Mouse (Mus musculus) liver, embryonic 11.5 days (tissue): ENCODE results near the gene Nmi. TPM values are rescaled to one million over a fixed set of nuclear protein-coding genes. Genes with fewer than 3 reads are reported as not detected.

Experiments used
- ATAC-seq: fragments of 200-750 bp; cut with Nextera tagmentation; replicated peaks from 2 replicates; pipeline ENCODE4 v1.8.0; 2017; ENCODE audit warnings: moderate number of reproducible peaks, mild to moderate bottlenecking, moderate TSS enrichment, moderate library complexity; ENCODE audit not compliant: low FRiP score
- DNase-seq: peaks from one replicate; pipeline ENCODE4 v3.0.0-alpha.2; 2017; ENCODE audit warnings: low spot score
- H3K27ac ChIP-seq: fragments of 300-500 bp; sonication (generic); 2 replicates; pipeline ENCODE4 v1.5.1; 2014; ENCODE audit warnings: mild to moderate bottlenecking, low read depth, low read length, control low read depth
- H3K27me3 ChIP-seq: fragments of 300-500 bp; sonication (generic); replicated peaks from 2 replicates; pipeline ENCODE4 v1.6.1; 2014; ENCODE audit warnings: low read length, mixed read lengths; ENCODE audit not compliant: control insufficient read depth, insufficient read depth
- H3K36me3 ChIP-seq: fragments of 300-500 bp; sonication (generic); 2 replicates; pipeline ENCODE4 v1.6.1; 2014; ENCODE audit warnings: mild to moderate bottlenecking, low read length, moderate library complexity, mixed read lengths; ENCODE audit not compliant: control insufficient read depth, insufficient read depth
- H3K4me1 ChIP-seq: fragments of 300-500 bp; sonication (generic); replicated peaks from 2 replicates; pipeline ENCODE4 v1.6.1; 2014; ENCODE audit warnings: low read length, mixed read lengths; ENCODE audit not compliant: control insufficient read depth, insufficient read depth
- H3K4me2 ChIP-seq: fragments of 300-500 bp; sonication (generic); 2 replicates; pipeline ENCODE4 v1.6.1; 2014; ENCODE audit warnings: mild to moderate bottlenecking, control low read depth, moderate library complexity
- H3K4me3 ChIP-seq: fragments of 300-500 bp; sonication (generic); 2 replicates; pipeline ENCODE4 v1.5.1; 2014; ENCODE audit warnings: low read depth, low read length, control low read depth
- H3K9ac ChIP-seq: fragments of 300-500 bp; sonication (generic); 2 replicates; pipeline ENCODE4 v1.6.1; 2014; ENCODE audit warnings: low read depth, low read length, control low read depth
- H3K9me3 ChIP-seq: fragments of 300-500 bp; sonication (generic); 2 replicates; pipeline ENCODE4 v1.6.1; 2016; ENCODE audit warnings: low read length, inconsistent platforms, mixed read lengths; ENCODE audit not compliant: control insufficient read depth
- WGBS: fragments of 180-500 bp; shearing (Covaris S2); extraction: QIAGEN DNeasy Blood & Tissue Kit; methylation state at CpG from one replicate; pipeline ENCODE4 v1.1.7; 2014; 5-methylcytosine and 5-hydroxymethylcytosine counted together
- polyA plus RNA-seq: library from polyadenylated mRNA; unstranded; fragments of >200 nt; fragmentation: Nextera tagmentation; extraction: Ambion mirVana; gene quantifications from 2 replicates; pipeline ENCODE4 v1.2.1, GENCODE M21; 2014

Gene Nmi
- polyA plus RNA-seq, 1 experiment from 2014 or later = 11.8 TPM

DNA sequence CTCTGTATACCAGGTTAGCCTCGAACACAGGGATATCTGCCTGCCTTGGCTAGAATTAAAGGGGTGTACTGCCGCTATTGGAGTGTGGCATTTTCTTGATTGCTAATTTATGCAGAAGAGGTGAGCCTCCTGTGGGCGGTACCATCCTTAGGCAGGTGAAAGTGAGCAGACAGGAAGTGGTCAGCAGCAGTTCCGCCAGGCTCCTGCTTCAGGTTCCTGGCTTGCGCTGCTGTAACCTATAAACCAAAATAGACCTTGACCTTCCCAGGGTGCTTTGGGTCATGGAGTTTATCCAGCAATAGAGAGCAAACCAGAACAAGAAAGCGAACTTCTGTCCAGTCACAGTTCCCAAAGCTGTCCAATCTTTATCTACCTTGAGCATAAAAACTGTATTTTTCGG, 37.4 kb downstream of the Nmi start:
- no peak overlapping the region for H3K9ac ChIP-seq
- H3K9me3 ChIP-seq = no peaks in the 10 kb centered on the region
- H3K27ac ChIP-seq = no peak overlapping the region
- peak overlapping the region; percentile 79; the same call in 1 of the 2 replicates for H3K4me2 ChIP-seq
- 86% methylated on average over 7 of the region's 7 CpGs for WGBS
- ATAC-seq (no peak), DNase-seq (no peak)
- no peaks in the 10 kb centered on the region for H3K36me3 ChIP-seq
- H3K4me3 ChIP-seq = no peak overlapping the region
- H3K4me1 ChIP-seq = peaks cover 19% of the 10 kb centered on the region
- H3K27me3 ChIP-seq = no peaks in the 10 kb centered on the region

DNA sequence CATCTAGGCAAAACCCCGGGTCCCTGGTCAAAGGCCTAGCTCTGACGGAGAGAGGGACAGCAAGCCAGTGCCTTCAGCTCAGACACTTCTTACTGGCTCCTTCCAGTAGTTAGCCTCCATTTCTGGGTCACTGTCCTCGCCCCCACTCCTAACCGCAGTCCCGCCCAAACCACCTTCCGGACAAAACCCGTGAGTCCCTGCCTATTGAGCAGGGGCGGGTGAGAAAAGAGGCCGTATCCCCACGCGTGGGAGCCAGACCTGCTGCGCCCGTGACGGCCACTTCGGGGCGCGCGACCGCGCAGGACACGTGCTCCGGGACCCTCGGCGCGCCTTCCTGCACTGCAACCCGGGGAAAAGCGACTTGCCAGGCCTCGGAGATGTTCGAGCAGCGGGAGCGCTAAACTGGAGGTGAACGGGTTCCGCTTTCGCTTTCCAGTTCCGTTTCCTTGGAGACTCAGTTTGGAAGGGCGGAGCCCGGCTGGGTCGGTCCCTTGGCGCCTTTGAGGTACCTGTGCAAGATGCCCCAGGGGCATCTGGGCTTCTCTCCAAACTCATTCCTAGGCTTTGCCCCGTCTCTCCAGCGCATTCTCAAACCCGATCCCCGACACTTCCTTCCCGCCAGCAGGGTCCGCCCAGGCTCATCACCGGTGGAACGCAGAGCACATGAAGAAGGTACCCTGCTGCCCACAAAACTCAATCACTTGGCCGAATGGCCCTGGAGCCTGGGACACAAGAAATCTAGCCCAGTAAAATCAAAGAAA, 38.5 kb downstream of the Nmi start, which contains the start of gene Rbm43:
TSS of gene Rbm43 (minus strand) at position 590 of the 761 bp plus-strand sequence.
- H3K4me3 ChIP-seq = peak within 1 kb of the TSS; percentile 76
- 1% methylated on average over 48 of the region's 48 CpGs for WGBS
- DNase-seq (peak; percentile 81), ATAC-seq (peak; percentile 72)
- H3K4me1 ChIP-seq = peaks cover 19% of the 10 kb centered on the region
- H3K9ac ChIP-seq = peak within 1 kb of the TSS; percentile 83
- H3K27ac ChIP-seq = peak within 1 kb of the TSS; percentile 90
- H3K27me3 ChIP-seq = no peaks in the 10 kb centered on the region
- no peaks in the 10 kb centered on the region for H3K9me3 ChIP-seq
- peak within 1 kb of the TSS; percentile 79 for H3K4me2 ChIP-seq
- H3K36me3 ChIP-seq = 0 out of 2 replicates have a peak, but pooled peaks cover 2% of the 10 kb centered on the region

DNA sequence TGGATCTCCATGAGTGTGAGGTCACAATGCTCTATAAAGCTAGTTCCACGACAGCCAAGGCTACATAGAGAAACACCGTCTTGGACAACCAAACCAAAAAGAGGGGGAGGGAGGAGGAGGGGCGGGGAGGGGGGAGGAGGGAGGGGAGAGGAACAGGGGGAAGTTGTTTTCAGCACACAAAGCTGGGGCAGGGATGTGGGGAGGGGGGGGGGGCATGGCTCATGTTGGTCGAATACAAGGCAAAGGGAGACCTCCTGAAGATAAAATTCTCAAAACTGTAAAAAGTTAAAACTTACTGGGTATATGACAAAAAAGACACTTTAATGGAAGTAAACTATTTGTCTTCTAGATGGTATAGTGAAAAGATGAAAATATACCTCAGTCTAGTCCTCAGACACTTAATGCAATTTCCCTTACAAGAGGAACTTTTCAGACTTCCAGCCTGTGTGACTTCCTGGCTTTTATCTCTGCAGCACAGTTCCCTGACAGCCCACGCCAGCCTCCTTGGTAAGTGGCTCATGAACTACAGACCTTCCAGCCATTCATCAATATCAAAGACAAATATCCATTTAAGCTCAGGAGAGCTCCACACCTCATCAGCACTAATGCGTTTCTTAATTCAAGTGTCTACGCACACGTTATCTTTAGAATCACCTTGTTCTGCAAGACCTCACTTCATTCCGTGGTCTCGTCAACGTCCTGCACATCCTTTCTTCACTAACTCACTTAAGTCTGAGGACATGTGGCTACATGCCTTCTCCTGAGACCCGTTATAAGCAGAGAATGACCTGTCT, 39.8 kb downstream of the Nmi start:
- ATAC-seq (peak; percentile 67), DNase-seq (no peak)
- Histone ChIP-seq H3K36me3 (0 out of 2 replicates have a peak, but pooled peaks cover 2% of the 10 kb centered on the region), H3K4me2 (peak overlapping the region; percentile 79), H3K27me3 (no peaks in the 10 kb centered on the region), H3K9me3 (no peaks in the 10 kb centered on the region), H3K9ac (peak overlapping the region; percentile 83), H3K4me1 (peaks cover 19% of the 10 kb centered on the region), H3K27ac (peak overlapping the region; percentile 90), H3K4me3 (peak overlapping the region; percentile 76)
- WGBS = 12% methylated on average over 11 of the region's 12 CpGs

DNA sequence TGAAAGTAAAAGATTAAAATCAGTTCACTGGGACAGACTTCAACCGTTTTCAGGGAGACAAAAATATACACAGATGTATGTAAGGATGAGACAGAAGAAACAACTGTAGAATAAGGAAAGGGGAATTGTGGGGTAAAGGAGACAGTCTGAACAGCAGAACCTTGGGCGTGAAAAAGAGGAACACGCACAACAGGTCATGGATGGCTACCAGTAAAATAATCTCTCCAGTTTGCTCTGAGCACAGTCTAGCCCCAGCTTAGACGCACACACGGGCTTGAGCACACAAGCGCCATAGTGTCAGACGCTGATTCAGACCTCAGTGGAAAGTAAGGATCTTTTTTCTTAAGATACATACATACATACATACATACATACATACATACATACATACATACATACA, 42.1 kb downstream of the Nmi start:
- ATAC-seq (no peak), DNase-seq (no peak)
- Histone ChIP-seq H3K9ac (no peak overlapping the region), H3K27me3 (no peaks in the 10 kb centered on the region), H3K4me3 (no peak overlapping the region), H3K4me2 (no peak overlapping the region), H3K36me3 (0 out of 2 replicates have a peak, but pooled peaks cover 2% of the 10 kb centered on the region), H3K4me1 (peaks cover 14% of the 10 kb centered on the region), H3K9me3 (no peaks in the 10 kb centered on the region), H3K27ac (no peak overlapping the region)
- WGBS = 86% methylated on average over 7 of the region's 7 CpGs

DNA sequence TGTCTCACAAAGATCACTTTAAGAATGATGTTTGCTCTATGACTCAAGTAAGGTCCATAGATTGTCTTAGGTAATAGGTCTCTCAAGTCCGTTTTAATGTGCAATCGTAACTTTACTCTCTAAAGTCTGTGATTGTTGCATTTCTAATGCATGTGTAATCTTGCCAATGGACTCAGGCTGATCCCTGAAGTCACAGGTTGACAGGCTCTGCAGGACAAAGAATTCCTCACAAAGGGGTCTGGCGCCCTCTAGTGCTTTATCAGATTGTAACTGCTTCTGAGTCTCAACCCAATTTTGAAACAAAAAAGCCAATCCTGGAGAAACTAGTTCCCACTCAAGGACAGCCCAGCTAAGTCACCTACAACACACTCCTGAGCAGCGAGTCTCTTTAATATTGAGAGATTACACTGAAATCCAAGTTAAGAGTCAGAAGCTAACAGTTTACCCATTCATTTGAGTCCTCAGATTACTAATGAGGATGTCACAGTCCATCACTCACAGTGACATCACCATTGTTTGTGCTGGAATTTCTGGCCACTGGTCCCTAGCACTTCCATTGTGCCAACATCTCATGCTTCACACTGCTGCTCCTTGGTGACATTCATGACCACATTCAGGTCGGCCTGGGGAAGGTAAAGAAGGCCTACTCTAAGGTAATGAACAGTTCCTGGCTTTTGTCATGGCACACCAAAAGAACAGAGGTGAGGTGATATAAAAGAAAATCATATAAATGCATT, 58.2 kb downstream of the Nmi start:
- no peak for ATAC-seq

DNA sequence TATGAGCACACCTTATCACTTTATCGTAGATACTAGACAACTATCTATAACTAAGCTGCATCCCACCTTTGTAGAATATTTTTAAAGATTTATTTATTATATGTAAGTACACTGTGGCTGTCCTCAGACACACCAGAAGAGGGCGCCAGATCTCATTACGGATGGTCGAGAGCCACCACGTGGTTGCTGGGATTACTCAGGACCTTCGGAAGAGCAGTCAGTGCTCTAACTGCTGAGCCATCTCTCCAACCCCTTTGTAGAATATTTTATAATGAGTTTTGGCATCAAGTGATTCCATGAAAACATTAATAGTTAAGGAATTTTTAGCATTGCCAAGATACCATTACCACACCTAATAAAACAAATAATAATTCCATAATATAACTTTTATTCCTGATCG, 58.8 kb downstream of the Nmi start:
- H3K27me3 ChIP-seq = no peaks in the 10 kb centered on the region

More for the DNA sequence above, 58.2 kb downstream of the Nmi start:
- no peak overlapping the region for H3K4me2 ChIP-seq
- H3K27me3 ChIP-seq = no peaks in the 10 kb centered on the region
- no peaks in the 10 kb centered on the region for H3K9me3 ChIP-seq
- H3K36me3 ChIP-seq = no peaks in the 10 kb centered on the region
- DNase-seq = no peak
- no peak overlapping the region for H3K9ac ChIP-seq
- no peaks in the 10 kb centered on the region for H3K4me1 ChIP-seq
- no peak overlapping the region for H3K27ac ChIP-seq
- H3K4me3 ChIP-seq = no peak overlapping the region
- 20% methylated on average over 5 of the region's 5 CpGs for WGBS

DNA sequence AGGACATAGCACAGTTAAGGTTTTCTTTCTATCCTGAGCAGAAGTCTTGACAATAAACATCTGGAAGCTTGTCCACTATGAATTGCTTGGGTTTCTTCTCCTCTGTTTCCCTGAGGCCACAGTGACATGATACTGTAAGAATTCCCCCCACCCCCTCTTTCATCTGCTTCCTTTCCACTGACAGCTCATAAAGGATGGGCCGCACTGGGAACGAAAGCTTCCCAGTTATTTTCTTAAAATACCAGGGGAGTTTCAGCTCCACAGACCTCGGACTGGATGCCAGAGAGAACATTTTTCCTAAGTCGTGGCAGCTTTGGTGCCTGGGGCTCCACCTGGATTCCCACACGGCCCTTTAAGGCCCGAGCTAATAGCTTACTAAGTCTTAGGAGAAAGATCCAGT, 60.6 kb downstream of the Nmi start:
- H3K27me3 ChIP-seq = no peaks in the 10 kb centered on the region
- no peak overlapping the region for H3K4me3 ChIP-seq
- WGBS = 35% methylated on average over 6 of the region's 6 CpGs
- H3K9me3 ChIP-seq = no peaks in the 10 kb centered on the region
- DNase-seq = no peak
- H3K4me2 ChIP-seq = no peak overlapping the region
- no peak overlapping the region for H3K27ac ChIP-seq
- no peak overlapping the region for H3K9ac ChIP-seq
- no peaks in the 10 kb centered on the region for H3K36me3 ChIP-seq
- H3K4me1 ChIP-seq = no peaks in the 10 kb centered on the region
- ATAC-seq = no peak

More for the DNA sequence above, 58.8 kb downstream of the Nmi start:
- DNase-seq = no peak
- no peaks in the 10 kb centered on the region for H3K36me3 ChIP-seq
- no peak for ATAC-seq
- no peaks in the 10 kb centered on the region for H3K9me3 ChIP-seq
- no peak overlapping the region for H3K9ac ChIP-seq
- H3K4me2 ChIP-seq = no peak overlapping the region
- WGBS = 58% methylated on average over 7 of the region's 7 CpGs
- H3K27ac ChIP-seq = no peak overlapping the region
- no peak overlapping the region for H3K4me3 ChIP-seq
- H3K4me1 ChIP-seq = no peaks in the 10 kb centered on the region

DNA sequence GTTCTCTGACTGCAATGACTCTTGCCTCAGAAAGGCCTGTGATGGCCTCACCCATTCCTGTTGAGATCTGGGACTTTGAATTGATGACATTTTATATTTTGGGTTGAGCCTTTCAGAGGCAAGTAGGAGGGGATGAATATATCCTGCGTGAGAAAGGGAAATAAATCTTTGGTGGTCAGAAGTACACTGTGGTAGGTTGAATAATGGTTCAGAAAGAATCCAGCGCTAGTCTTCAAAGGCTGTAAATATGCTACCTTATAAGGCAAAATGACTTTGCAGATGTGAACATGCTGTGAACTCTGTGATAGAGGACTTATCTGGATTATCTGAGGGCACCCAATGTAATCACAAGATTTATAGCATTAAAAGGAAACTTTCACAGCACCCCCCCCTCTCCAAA, 61.4 kb downstream of the Nmi start:
- H3K36me3 ChIP-seq = no peaks in the 10 kb centered on the region
- no peaks in the 10 kb centered on the region for H3K27me3 ChIP-seq
- WGBS = 70% methylated on average over 2 of the region's 2 CpGs
- no peak overlapping the region for H3K9ac ChIP-seq
- H3K4me1 ChIP-seq = no peaks in the 10 kb centered on the region
- no peak overlapping the region for H3K4me2 ChIP-seq
- H3K4me3 ChIP-seq = no peak overlapping the region
- no peaks in the 10 kb centered on the region for H3K9me3 ChIP-seq
- no peak for ATAC-seq
- no peak for DNase-seq
- H3K27ac ChIP-seq = no peak overlapping the region
